ENCODE assay signal across 17 mouse cellular contexts in the genomic region with DNA sequence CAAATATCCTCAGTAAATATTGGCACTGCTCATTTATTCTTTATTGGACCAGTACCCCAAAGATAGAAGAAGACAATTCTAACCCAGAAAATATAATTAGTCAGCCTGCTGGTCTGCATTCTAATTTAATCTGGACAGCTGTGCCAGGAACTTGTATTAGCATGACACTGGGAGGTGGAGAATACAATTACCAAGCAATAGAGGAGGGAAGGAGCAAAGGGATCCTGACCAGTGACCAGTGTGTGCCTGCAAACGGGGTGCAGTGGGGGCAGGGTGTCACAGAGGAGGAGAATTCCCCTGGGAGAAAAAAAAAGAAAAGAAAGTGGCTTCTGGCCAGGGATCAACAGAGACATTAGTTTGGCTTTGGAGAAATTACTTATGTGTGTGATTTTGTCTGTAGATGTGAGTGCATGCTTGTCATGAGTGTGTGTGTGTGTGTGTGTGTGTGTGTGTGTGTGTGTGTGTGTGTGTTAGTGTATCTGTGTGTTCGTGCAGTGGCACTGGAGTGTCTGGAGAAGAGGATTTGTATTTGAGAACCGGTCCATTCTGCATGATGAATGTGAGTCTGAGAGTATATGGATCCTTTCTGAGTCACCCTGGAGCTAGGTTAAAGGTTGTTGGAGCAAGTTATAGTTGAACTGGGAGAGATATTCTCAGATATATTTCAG. TPM values are rescaled to one million over a fixed set of nuclear protein-coding genes. Genes with fewer than 3 reads are reported as not detected.
A peak's percentile ranks its signal among the peaks of the same experiment; 100 is the strongest.
DNase-seq lines count a peak whose midpoint lies in the region; ATAC-seq and TF ChIP-seq lines count a peak whose summit lies in the region.
"Had no signal": no experiment of that assay in that cellular context is flagged by ENCODE, and none has a peak within 500 bp of the region (broad histone marks: within the 10 kb centered on the region; RNA-seq: fewer than 3 reads in every experiment).

No protein-coding gene starts in this region.

- no peak for TF ChIP-seq POLR2A in brain, embryonic 14.5 days (IDR thresholded peaks at IDR 0.05; ENCODE audit: borderline replicate concordance, extremely low read depth, insufficient read depth, insufficient read length, poor library complexity, severe bottlenecking)

- H3K9ac ChIP-seq in forebrain, postnatal 0 days, result no peak overlapping the region
- H3K9ac ChIP-seq in midbrain, embryonic 13.5 days (replicated peaks), result no peak overlapping the region
- H3K9ac ChIP-seq: heart, embryonic 15.5 days; liver, embryonic 15.5 days had no signal

- no peak overlapping the region for H3K27ac ChIP-seq in forebrain, postnatal 0 days (ENCODE audit: low read depth, low read length)
- H3K27ac ChIP-seq in midbrain, embryonic 13.5 days, result no peak overlapping the region
- H3K27ac ChIP-seq: heart, embryonic 15.5 days; liver, embryonic 15.5 days had no signal

- H3K4me1 ChIP-seq in forebrain, postnatal 0 days (ENCODE audit: insufficient read depth), result no peaks in the 10 kb centered on the region
- H3K4me1 ChIP-seq in midbrain, embryonic 13.5 days (replicated peaks), result peaks cover 5% of the 10 kb centered on the region; the same call in 1 of the 2 replicates
- H3K4me1 ChIP-seq: heart, embryonic 15.5 days; liver, embryonic 15.5 days had no signal

- no peaks in the 10 kb centered on the region for H3K36me3 ChIP-seq in forebrain, postnatal 0 days (ENCODE audit: insufficient read depth)
- no peaks in the 10 kb centered on the region for H3K36me3 ChIP-seq in midbrain, embryonic 13.5 days
- H3K36me3 ChIP-seq: heart, embryonic 15.5 days; liver, embryonic 15.5 days had no signal

- no peaks in the 10 kb centered on the region for H3K9me3 ChIP-seq in forebrain, postnatal 0 days (ENCODE audit: low read length)
- no peaks in the 10 kb centered on the region for H3K9me3 ChIP-seq in midbrain, embryonic 13.5 days
- H3K9me3 ChIP-seq: heart, embryonic 15.5 days; liver, embryonic 15.5 days had no signal

- no peak for TF ChIP-seq CTCF in brain, embryonic 14.5 days (IDR thresholded peaks at IDR 0.05; ENCODE audit: borderline replicate concordance, extremely low read depth, insufficient read depth, insufficient read length)
- TF ChIP-seq CTCF in forebrain, postnatal 0 days (IDR thresholded peaks at IDR 0.05; ENCODE audit: low read depth), result no peak

- no peak for DNase-seq in frontal cortex, postnatal 36 days (ENCODE audit: low spot score in 2 of 2)
- peak; percentile 59 for DNase-seq in brain, embryonic 14.5 days (ENCODE audit: low read depth)
- peak; percentile 1 for DNase-seq in forebrain, postnatal 0 days
- DNase-seq in layer of hippocampus, adult 18-20 months (ENCODE audit: low spot score in 2 of 2), result no peak
- DNase-seq in spleen, adult 18-20 months, result no peak
- no peak for DNase-seq in right cerebral cortex, postnatal 14 days
- DNase-seq: cerebellum, adult 9-11 months; gastrocnemius, postnatal 14 days; kidney, postnatal 10 days; lung, postnatal 36 days; right cerebral cortex, adult 18-20 months had no signal

- ATAC-seq in frontal cortex, adult (ENCODE audit: low TSS enrichment), result peak; percentile 38; the same call in 1 of the 2 replicates
- ATAC-seq in forebrain, postnatal 0 days, result no peak
- ATAC-seq in midbrain, embryonic 13.5 days, result peak; percentile 94
- ATAC-seq: inflammation-experienced regulatory T-cells, adult 6 months had no signal

- no peaks in the 10 kb centered on the region for H3K27me3 ChIP-seq in forebrain, postnatal 0 days (ENCODE audit: insufficient read depth, low read length)
- H3K27me3 ChIP-seq in midbrain, embryonic 13.5 days, result no peaks in the 10 kb centered on the region
- H3K27me3 ChIP-seq: heart, embryonic 15.5 days; liver, embryonic 15.5 days had no signal

- no peak overlapping the region for H3K4me3 ChIP-seq in forebrain, postnatal 0 days (ENCODE audit: low read depth, low read length)
- no peak overlapping the region for H3K4me3 ChIP-seq in midbrain, embryonic 13.5 days (replicated peaks)
- H3K4me3 ChIP-seq: heart, embryonic 15.5 days; liver, embryonic 15.5 days had no signal

- WGBS in forebrain, postnatal 0 days, result 9% methylated on average over 3 of the region's 3 CpGs
- 0% methylated on average over 3 of the region's 3 CpGs for WGBS in midbrain, embryonic 13.5 days

- H3K4me2 ChIP-seq in forebrain, postnatal 0 days (ENCODE audit: low read depth), result no peak overlapping the region
- no peak overlapping the region for H3K4me2 ChIP-seq in midbrain, embryonic 13.5 days (replicated peaks)
- H3K4me2 ChIP-seq: heart, embryonic 15.5 days; liver, embryonic 15.5 days had no signal

RNA-seq across cellular contexts. Expression of gene Neurod4, which starts 13.8 kb away (rescaled TPM):
- polyA plus RNA-seq in brain, embryonic 14.5 days (2012; rRNA removed), result 2.0 and 2.5 TPM in 2 replicates
- total RNA-seq in forebrain, postnatal 0 days (2014; rRNA removed), result 0.69 and 1.9 TPM in 2 replicates
- 0.78 and 1.2 TPM in 2 replicates for polyA plus RNA-seq in forebrain, postnatal 0 days (2015; fragmentation: Nextera tagmentation; extraction: Ambion mirVana)
- polyA plus RNA-seq in midbrain, embryonic 13.5 days (2015; fragmentation: Nextera tagmentation; extraction: Ambion mirVana), result 5.9 and 7.9 TPM in 2 replicates
- under 1 TPM in 1 of 2 experiments, not detected in 1; 0.10 TPM for total RNA-seq in layer of hippocampus, adult 18-20 months (2021)
- total RNA-seq: gastrocnemius, postnatal 14 days had no signal
- polyA plus RNA-seq: heart, embryonic 15.5 days; inflammation-experienced regulatory T-cells, adult 6 months; limb, embryonic 11.5 days; liver, embryonic 15.5 days had no signal

RNA-seq across cellular contexts. Expression of gene Tespa1, which starts 28.8 kb away (rescaled TPM):
- 0.16 TPM in 1 of 2 replicates, not detected in the other for polyA plus RNA-seq in brain, embryonic 14.5 days (2012; rRNA removed)
- not detected in 2 replicates for total RNA-seq in forebrain, postnatal 0 days (2014; rRNA removed)
- polyA plus RNA-seq in forebrain, postnatal 0 days (2015; fragmentation: Nextera tagmentation; extraction: Ambion mirVana), result not detected in 2 replicates
- not detected in 2 replicates for polyA plus RNA-seq in midbrain, embryonic 13.5 days (2015; fragmentation: Nextera tagmentation; extraction: Ambion mirVana)
- 1 to 10 TPM in 1 of 2 experiments, under 1 TPM in 1; 0.92 to 1.3 TPM for total RNA-seq in layer of hippocampus, adult 18-20 months (2021)

Comparison
In these comparisons a context has a peak if more than half of its experiments do, and no peak if none do; other contexts are left out.
1. DNase-seq: peak in brain, embryonic 14.5 days (single experiment) and forebrain, postnatal 0 days (single experiment); none in frontal cortex, postnatal 36 days (0 of 2), layer of hippocampus, adult 18-20 months (0 of 2), spleen, adult 18-20 months (0 of 2) and right cerebral cortex, postnatal 14 days (single experiment).